Mouse (Mus musculus) liver, adult 2 months (tissue): ENCODE measurements at regions not wholly inside any gene's neighbourhood (a gene's known extent, or its start where the extent isn't known, plus 50 kb on each side); places are given as distances from the start of the nearest gene placed in this dataset.

Experiments used
- CTCF ChIP-seq: fragments of 200-500 bp; IDR thresholded peaks from 2 replicates; pipeline ENCODE4 v1.5.1; 2011; ENCODE audit warnings: low read depth, low read length, control low read depth
- POLR2A ChIP-seq: fragments of 200-500 bp; IDR thresholded peaks from 2 replicates; pipeline ENCODE4 v1.6.1; 2011; ENCODE audit warnings: low read length, control low read depth; ENCODE audit not compliant: insufficient read depth; ENCODE audit errors: extremely low read depth

DNA sequence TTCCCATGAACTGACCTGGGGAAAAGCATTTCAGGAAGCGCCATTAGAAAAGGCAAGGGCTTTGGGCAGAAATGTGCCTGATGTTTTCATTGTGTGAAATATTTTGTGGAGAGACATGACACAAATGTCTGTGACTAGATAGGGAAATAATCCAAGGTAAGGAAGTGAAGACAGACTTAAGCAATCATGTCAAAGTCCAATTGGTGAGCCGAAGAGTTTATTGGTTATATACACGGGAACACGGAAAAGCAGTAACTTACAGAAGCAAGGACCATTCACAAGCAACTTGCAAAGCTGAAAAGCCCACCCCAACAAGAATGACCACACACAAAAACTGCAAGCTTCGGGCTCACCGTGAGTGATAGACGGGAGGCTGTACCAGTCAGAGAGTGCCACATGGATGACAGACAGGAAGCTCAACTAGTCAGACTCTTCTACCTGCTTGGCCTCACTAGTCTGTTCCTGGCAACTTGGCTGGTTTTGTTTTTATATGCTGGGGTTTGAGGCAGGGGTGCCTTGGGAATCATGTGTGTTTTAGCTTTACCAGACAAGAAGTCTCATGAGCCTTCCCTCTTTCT, 82.2 kb upstream of the Btg1 start:
- TF ChIP-seq CTCF = no peak
- TF ChIP-seq POLR2A = no peak
